Mouse (Mus musculus) olfactory bulb, adult 2 months (tissue): ENCODE data around the gene 4930412O13Rik.

Source experiments
- CTCF ChIP-seq: fragments of 200-500 bp; IDR thresholded peaks from 2 replicates; pipeline ENCODE4 v1.5.1; 2012; ENCODE audit warnings: low read depth, mild to moderate bottlenecking, low read length, moderate library complexity; ENCODE audit not compliant: insufficient read depth
- POLR2A ChIP-seq: fragments of 200-500 bp; IDR thresholded peaks from 2 replicates; pipeline ENCODE4 v1.6.1; 2012; ENCODE audit warnings: mild to moderate bottlenecking, low read depth, low read length, moderate library complexity; ENCODE audit not compliant: insufficient read depth

GRCm38 (mm10) chr2:9877966-9878563 is 3.0 kb upstream of the 4930412O13Rik start:
- TF ChIP-seq CTCF, result no peak
- TF ChIP-seq POLR2A, result no peak
